Mouse (Mus musculus): ENCODE measurements around the gene Mfsd2a. TPM values are rescaled to one million over a fixed set of nuclear protein-coding genes. Genes with fewer than 3 reads are reported as not detected.

The Mfsd2a gene
- total RNA-seq, 2 experiments from 2014 or later, result 2.8 TPM; not detected in 1

DNA sequence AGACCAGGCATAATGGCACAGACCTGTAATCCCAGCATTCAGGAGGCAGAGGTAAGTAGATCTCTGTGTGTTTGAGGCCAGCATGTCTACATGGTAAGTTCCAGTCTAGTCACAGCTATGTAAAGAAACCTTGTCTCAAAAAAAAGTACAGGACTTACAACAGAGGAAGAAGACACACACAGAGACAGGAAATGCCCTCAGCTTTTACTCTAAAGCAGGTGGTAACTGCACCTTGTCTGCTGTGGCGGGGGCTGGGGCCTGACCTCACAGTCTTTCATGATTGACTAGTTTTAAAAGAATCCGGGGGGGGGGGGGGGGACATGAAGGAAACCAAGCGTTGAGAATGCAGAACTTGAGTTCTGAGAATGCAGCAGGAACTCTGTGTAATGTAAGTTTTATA lies 27.1 kb downstream of the Mfsd2a start:
- peak in 1 of 2 experiments; percentile 8 for DNase-seq

DNA sequence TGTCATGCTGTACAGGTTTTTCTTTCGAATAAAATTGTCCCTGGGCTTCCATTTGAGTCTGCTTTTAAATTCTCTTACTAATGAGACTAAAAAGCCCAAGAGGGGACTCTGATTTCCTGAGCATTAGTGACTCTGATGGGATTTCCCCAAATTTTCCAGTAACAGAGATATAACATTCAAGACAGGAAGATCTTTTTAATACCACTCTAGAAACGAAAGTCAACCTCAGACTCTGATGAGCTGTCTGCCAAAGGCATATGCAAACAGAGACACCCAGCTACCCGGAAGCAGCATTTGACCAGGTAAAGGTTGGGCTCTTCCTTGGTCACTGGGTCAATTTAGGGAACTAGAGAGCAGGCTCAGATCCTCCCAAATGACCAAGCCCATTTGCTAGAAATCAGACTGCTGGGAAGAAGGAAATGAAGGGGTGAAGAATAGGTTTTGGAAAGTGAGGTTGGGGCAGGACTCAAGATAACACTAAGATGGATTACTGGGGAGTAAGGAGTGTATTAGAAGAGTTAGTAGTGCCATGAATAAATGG lies 27.9 kb downstream of the Mfsd2a start:
- DNase-seq, result no peak

DNA sequence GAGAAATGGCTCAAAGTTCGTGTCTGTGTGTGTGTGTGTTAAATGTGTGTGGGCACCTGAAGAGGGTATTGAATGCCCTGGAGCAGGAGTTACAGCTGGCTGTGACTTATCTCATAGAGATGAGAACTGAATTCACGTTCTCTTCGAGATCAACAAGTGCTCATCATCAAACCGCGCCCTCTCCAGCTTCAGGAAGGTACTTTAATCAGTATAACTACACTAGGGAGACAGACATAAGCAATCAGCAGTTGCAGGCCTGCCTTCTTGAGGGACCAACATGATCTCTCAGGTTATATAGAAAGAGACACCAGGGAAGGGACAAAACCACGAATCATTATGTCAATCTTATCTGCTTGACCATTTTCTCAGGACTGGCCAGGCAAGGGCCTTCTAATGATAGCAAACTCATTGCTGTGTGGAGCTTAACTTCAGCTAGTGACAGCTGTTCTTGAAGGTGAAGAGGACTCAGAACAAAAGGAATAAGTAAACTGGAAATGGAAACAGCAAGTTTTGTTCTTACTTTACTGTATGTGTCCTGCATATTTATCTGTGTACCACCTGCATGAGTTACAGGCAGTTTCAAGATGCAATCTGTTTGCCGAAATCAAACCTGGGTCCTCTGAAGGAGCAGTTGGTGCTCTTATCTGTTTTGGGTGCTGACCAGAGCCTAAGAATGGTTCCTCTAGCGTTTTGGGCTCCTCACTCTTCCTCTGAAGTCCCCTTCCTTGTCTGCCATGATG lies 28.6 kb downstream of the Mfsd2a start:
- DNase-seq, result no peak

DNA sequence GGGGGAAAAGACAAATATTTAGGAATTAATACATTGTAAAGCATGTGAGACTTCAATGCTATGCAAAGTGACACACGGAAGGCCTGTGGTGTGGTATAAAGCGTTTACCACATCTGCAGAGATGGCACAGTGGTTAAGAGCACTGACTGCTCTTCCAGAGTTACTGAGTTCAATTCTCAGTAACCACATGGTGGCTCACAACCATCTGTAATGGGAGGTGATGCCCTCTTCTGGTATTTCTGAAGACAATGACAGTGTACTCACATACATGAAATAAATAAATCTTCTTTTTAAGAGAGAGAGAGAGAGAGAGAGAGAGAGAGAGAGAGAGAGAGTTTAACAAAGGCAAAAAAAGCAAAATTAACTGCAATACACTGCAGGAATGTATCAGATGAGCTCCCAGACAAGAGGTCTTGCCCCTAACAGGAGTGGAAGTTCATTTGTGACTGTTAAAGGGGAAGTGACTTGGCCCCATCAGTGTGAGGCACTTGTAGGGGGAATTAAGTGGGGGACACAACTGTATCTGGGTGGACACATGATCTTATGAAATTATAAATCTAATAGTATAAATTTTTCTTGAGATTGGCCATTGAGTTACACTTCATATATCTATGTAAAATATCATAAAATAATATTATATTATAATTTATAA lies 29.9 kb downstream of the Mfsd2a start:
- no peak for DNase-seq

DNA sequence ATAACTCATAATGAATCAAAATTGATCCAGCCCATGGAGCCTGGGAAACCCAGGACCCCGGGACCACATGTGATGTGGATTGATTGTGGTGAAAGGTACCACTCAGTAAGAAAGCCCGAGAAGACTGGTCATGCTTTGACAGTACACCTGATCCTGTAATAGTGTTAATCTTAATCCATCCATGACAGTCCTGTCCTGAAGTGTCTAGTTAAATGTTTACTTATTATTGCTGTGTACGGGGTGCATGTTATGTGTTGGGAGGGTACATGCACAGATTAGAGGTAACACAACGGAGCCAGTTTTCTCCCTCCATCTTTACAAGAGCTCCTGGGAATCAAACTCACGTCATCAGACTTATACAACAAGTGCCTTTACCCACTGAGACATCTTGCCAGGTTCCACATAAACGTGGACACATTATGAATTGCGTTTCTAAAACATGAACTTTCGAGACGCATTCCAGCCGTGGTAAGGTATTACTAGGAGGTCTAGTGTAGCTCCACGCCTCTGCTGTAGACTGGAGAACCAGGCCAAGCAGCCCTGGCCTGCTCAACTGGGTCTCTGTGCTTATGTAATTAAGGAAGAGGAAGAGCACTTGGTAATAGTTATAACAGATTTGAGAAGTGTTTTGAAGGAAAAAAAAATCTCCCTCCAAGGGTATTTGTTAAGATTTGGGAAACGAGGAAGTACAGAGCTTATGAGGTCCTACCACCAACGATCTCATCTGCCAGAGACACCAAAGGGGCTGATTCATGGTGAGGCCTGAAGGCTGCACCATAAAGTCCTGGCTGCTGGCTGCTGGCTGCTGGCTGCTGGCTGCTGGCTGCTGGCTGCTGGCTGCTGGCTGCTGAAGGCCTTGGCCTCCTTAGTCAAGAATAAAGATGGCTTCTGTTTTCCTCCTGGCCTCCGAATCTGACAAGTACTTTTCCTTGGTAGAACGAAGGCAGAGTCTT lies 37.3 kb downstream of the Mfsd2a start:
- DNase-seq, result peak; percentile 25 to 39

DNA sequence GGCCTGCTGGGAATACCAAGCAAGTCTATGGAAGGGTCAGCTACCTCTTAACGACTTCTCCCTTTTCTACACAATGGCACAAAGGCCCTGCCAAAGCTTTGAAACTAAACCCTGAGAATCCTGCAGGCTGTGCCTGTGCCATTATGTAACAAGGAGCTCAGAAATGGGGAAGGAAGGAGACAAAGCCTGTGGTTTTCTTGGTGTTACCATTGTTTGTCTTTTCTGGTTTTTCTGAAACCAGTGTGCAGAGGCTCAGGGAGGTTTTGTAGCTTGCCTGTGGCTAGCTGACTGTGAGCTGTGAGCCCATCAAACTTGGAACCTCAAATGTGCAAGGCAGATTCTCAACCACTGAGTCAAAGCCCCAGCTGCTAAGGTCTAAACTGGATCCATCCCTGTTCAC lies 38.1 kb downstream of the Mfsd2a start:
- peak in 1 of 2 experiments; percentile 27 for DNase-seq

DNA sequence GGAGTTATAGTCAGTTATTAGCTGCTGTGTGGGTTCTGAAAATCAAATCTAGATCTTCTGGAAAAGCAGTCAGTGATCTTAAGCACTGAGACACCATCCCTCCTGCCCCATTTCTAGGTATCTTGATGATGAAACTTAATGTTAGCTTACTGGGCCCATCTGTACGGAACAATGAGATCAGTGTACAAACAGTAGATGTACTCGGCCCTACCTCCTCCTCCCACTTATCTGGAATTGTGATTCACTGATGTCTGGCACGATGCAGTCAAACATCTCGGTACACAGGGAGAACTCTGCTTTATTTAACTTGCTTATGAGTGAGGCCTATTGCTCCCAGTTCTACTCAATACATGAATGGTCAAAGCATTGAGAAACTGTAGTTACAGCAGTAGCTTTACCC lies 45.0 kb downstream of the Mfsd2a start:
- no peak for DNase-seq

DNA sequence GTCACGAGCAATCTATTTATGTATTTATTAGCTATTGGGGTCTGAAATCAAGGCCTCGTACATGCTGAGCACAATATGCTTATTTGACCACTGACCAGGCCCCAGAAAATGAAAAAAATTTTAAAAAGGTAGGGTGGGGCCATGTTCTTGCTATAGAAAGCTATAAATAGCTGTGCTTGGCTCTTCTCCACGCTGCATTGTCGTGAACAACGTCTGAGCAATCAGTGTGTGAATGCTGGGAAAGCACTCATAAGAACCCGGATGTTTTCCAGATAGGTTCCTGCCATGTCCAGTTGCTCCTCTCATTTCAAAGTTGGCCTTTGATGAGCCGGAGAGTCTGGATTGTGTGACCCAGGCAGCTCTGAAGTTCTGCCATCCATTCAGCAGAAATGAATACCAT lies 46.8 kb downstream of the Mfsd2a start:
- no peak for DNase-seq

DNA sequence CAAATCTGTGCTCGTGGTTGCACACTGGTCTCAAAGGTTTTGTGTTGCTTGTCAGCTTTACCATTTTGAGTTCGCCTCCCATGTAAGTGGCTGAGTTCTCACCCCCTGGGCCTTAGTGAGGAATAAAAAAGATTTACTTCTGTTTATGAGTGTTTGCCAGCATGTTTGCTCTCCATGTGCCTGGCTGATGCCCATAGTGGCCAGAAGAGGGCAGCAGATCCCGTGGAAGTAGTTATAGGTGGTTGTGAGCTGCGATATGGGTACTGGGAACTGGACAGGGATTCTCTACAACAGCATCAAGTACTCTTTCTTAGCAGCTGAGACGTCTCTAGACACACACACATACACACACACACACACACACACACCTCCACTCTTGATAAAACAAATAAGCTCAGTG lies 48.4 kb downstream of the Mfsd2a start:
- no peak for DNase-seq

DNA sequence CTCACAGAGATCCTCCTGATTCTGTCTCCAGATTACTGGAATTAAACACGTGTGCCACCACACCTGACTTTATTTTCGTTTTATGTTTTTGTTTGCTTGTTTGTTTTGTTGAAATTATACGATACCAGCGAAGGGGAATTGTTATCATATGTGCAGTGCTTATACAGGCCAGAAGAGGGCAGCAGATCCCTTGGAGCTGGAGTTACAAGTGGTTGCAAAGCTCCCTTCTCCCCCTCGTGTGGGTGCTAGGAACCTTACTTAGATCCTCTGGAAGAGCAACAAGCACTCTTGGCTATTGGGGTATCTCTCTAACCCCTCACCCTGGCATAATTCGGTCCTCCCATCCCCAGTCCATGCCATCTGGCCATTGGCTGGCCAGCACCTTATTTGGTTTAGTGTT lies 50.4 kb downstream of the Mfsd2a start:
- no peak for DNase-seq

DNA sequence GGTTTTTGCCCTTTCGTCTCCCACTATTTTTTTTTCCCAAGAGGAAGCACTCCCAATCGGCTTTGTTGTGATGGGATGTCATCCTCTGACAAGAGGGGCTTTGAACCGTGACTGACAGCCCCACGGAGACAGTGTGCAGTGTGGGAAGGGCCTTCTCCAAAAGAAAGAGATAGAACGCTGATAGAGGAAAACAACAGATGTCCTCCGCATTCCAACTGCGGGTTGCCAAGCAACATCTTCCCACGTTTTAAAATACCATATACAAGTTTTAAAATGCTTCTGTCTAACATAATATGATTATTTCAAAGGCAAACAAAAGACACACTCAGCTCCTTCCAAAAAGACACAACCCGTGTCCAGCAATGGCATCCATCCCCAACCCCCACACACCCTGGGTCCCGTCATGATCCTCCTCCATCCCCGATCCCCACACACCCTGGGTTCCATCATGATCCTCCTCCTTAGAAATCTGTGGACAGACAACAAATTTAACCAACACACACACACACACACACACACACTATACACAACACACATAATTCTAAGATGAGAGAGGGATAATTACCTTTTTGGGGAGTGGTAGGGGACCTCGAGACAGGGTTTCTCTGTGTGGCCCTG lies 51.3 kb downstream of the Mfsd2a start:
- DNase-seq, result no peak

DNA sequence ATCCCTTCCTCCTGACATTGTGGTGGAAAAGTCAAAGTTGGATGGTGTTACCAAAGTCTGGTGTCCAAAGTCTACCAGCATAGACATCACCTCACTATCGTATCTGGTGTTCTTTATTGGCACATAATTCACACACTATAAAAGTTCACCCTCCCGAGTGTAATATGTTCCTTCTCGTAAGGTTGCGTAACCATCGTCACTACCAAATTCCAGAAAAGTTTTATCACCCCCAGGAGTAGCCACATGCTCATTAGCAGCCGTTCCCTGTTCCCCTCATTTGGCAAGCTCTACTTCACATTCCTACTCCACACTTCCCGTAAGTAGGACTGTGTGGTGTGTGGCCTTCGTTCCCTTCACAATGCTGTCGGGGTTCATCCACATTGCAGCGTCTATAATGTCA lies 55.6 kb downstream of the Mfsd2a start:
- no peak for DNase-seq

DNA sequence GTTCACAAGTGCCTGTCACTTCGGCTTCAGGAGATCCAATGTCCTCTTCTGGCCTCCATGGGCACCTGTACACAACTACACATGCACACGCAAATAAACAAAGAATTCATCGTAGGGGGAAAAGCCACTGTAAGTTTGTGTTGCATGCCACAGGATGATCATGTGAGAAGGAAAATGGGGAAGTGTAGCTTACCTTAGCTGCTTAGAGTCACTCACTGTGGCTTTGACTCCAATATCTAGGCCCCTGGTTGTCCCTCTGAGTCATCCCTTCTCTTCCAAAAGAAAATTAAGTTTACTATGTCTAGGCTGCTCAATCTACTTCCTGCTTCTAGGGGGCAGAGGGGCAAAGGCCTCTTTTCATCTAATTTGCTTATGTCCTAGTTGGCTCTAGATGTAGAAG lies 57.3 kb downstream of the Mfsd2a start:
- no peak for DNase-seq

DNA sequence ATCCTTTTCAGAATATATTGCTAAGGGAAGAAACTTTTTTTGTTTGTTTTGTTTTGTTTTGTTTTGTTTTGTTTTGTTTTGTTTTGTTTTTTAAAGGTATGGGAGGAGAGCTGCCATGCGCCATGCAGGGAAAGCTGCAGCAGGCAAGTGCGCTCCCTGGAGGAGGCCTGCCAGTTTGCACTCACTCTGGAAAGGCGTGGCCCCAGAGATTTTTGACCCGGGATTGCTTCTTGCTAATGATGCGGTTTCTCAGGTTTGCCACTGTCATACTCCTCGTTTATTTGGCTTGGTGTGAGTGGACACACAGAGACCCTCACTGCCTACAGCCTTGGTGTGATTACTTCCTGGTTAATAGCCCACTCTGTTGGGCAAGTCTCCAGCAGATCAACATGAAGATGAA lies 58.8 kb downstream of the Mfsd2a start:
- no peak for DNase-seq

DNA sequence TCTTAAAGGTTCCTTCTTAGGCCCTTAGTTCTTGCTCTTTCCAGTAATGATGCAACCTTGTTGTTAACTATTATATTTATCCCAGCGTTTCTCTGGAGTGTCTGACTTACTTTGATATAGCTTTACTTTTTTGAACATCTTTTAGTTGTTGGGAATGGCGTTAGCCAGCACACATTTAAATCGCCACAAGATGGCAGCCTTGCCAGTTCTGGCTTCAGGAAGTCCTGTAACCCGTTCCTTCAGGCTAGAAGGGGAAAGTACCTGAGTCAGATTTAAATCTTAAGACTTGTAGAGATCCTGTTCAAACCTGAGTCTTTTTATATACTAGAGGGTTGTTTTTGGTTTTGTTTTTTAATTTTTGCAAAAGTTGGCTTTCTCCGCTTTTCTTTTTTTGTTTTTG lies 62.7 kb downstream of the Mfsd2a start:
- peak; percentile 63 to 78 for DNase-seq

DNA sequence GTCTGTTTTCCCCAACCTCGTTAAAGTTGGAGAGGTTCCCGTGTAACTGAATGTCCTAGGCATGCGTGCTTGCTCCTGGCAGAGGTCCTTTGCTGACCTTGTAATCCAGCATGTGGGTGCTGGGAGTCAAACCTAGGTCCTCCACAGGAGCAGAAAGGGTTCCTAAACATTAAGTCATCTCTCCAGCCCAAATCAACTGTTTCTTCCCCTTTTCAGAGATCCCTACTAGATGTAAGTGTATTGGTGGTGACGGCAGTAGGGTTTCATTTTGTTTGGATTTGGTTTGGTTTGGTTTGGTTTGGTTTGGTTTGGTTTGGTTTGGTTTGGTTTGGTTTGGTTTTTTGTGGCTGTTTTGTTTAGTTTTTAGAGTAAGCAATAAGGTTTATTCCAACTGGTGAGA lies 63.2 kb downstream of the Mfsd2a start:
- DNase-seq, result no peak

Other genes starting within 250 kb of the Mfsd2a start
- 10 to 100 TPM; 43.0 to 44.9 TPM for gene Ppt1, start 124.9 kb downstream of the Mfsd2a start, total RNA-seq (2021)
- gene Cap1, start 75.1 kb downstream of the Mfsd2a start, total RNA-seq (2021), result 10 to 100 TPM; 46.3 to 52.7 TPM
- under 1 TPM; 0.25 to 0.87 TPM for gene Mycl, start 34.5 kb upstream of the Mfsd2a start, total RNA-seq (2021)
- gene Trit1, start 55.4 kb upstream of the Mfsd2a start, total RNA-seq (2021), result 1 to 10 TPM; 4.9 to 5.5 TPM
- gene Bmp8b, start 144.0 kb upstream of the Mfsd2a start, total RNA-seq (2021), result not detected
- gene Oxct2b, start 155.1 kb upstream of the Mfsd2a start, total RNA-seq (2021), result not detected
- 10 to 100 TPM; 21.1 to 26.5 TPM for gene Ppie, start 178.8 kb upstream of the Mfsd2a start, total RNA-seq (2021)
- under 1 TPM; 0.05 to 0.50 TPM for gene Hpcal4, start 222.0 kb upstream of the Mfsd2a start, total RNA-seq (2021)
- gene Nt5c1a, start 240.3 kb upstream of the Mfsd2a start, total RNA-seq (2021), result 10 to 100 TPM; 50.8 to 64.1 TPM

Data from heart, adult 18-20 months (tissue).